Mouse (Mus musculus) intestine, embryonic 16.5 days (tissue): ENCODE data around the gene Radil. TPM values are rescaled to one million over a fixed set of nuclear protein-coding genes. Genes with fewer than 3 reads are reported as not detected.

Experiments used
- ATAC-seq: fragments of 200-750 bp; cut with Nextera tagmentation; 2 replicates; pipeline ENCODE4 v1.8.0; 2017; ENCODE audit warnings: moderate TSS enrichment, moderate library complexity
- H3K27ac ChIP-seq: fragments of 300-500 bp; sonication (generic); 2 replicates; pipeline ENCODE4 v1.5.1; 2014; ENCODE audit warnings: mild to moderate bottlenecking, low read length
- H3K27me3 ChIP-seq: fragments of 300-500 bp; sonication (generic); replicated peaks from 2 replicates; pipeline ENCODE4 v1.6.1; 2014; ENCODE audit warnings: low read length, control low read depth, mixed read lengths; ENCODE audit not compliant: control insufficient read depth, insufficient read depth
- H3K36me3 ChIP-seq: fragments of 300-500 bp; sonication (generic); 2 replicates; pipeline ENCODE4 v1.6.1; 2014; ENCODE audit warnings: low read length, control low read depth; ENCODE audit not compliant: control insufficient read depth, insufficient read depth
- H3K4me1 ChIP-seq: fragments of 300-500 bp; sonication (generic); 2 replicates; pipeline ENCODE4 v1.6.1; 2014; ENCODE audit warnings: low read length, control low read depth, mixed read lengths; ENCODE audit not compliant: control insufficient read depth, insufficient read depth
- H3K4me2 ChIP-seq: fragments of 300-500 bp; sonication (generic); 2 replicates; pipeline ENCODE4 v1.6.1; 2014; ENCODE audit warnings: low read depth, low read length, control low read depth
- H3K4me3 ChIP-seq: fragments of 300-500 bp; sonication (generic); 2 replicates; pipeline ENCODE4 v1.5.1; 2014; ENCODE audit warnings: mild to moderate bottlenecking, low read length
- H3K9ac ChIP-seq: fragments of 300-500 bp; sonication (generic); 2 replicates; pipeline ENCODE4 v1.6.1; 2014; ENCODE audit warnings: low read depth, low read length
- H3K9me3 ChIP-seq: fragments of 300-500 bp; sonication (generic); 2 replicates; pipeline ENCODE4 v1.6.1; 2016; ENCODE audit warnings: low read length, control low read depth; ENCODE audit not compliant: control insufficient read depth
- WGBS: fragments of 180-500 bp; shearing (Covaris S2); extraction: QIAGEN DNeasy Blood & Tissue Kit; methylation state at CpG from one replicate; pipeline ENCODE4 v1.1.7; 2014; 5-methylcytosine and 5-hydroxymethylcytosine counted together
- polyA plus RNA-seq: library from polyadenylated mRNA; unstranded; fragments of >200 nt; fragmentation: Nextera tagmentation; extraction: Ambion mirVana; gene quantifications from 2 replicates; pipeline ENCODE4 v1.2.1, GENCODE M21; 2015

The Radil gene
- polyA plus RNA-seq, 1 experiment from 2014 or later = 1.6 TPM

GRCm38 (mm10) chr5:142495321-142496096, 55.4 kb downstream of the Radil start:
- Histone ChIP-seq H3K4me1 (peaks cover 3% of the 10 kb centered on the region; the same call in 1 of the 2 replicates), H3K36me3 (no peaks in the 10 kb centered on the region), H3K9me3 (no peaks in the 10 kb centered on the region), H3K4me3 (no peak overlapping the region), H3K9ac (no peak overlapping the region), H3K27me3 (no peaks in the 10 kb centered on the region), H3K4me2 (no peak overlapping the region), H3K27ac (no peak overlapping the region)
- 60% methylated on average over 14 of the region's 14 CpGs for WGBS
- no peak for ATAC-seq

- Histone ChIP-seq H3K27me3 (no peaks in the 10 kb centered on the region), H3K4me3 (no peak overlapping the region), H3K36me3 (no peaks in the 10 kb centered on the region), H3K27ac (no peak overlapping the region), H3K9ac (no peak overlapping the region), H3K4me2 (no peak overlapping the region), H3K9me3 (no peaks in the 10 kb centered on the region), H3K4me1 (no peaks in the 10 kb centered on the region)
- no peak for ATAC-seq
- 78% methylated on average over 3 of the region's 3 CpGs for WGBS
Observed at GRCm38 (mm10) chr5:142493307-142493706, 57.6 kb downstream of the Radil start.

- 69% methylated on average over 9 of the region's 9 CpGs for WGBS
- no peaks in the 10 kb centered on the region for H3K36me3 ChIP-seq
- H3K9ac ChIP-seq = no peak overlapping the region
Observed at GRCm38 (mm10) chr5:142489955-142490707, 60.8 kb downstream of the Radil start.

GRCm38 (mm10) chr5:142486654-142487053, 64.2 kb downstream of the Radil start:
- Histone ChIP-seq H3K27me3 (no peaks in the 10 kb centered on the region), H3K4me2 (no peak overlapping the region), H3K4me3 (no peak overlapping the region), H3K4me1 (no peaks in the 10 kb centered on the region), H3K27ac (no peak overlapping the region), H3K36me3 (no peaks in the 10 kb centered on the region), H3K9ac (no peak overlapping the region), H3K9me3 (no peaks in the 10 kb centered on the region)
- no peak for ATAC-seq
- WGBS = 60% methylated on average over 9 of the region's 9 CpGs

More at GRCm38 (mm10) chr5:142489955-142490707, 60.8 kb downstream of the Radil start:
- no peak overlapping the region for H3K4me3 ChIP-seq
- H3K9me3 ChIP-seq = no peaks in the 10 kb centered on the region
- no peaks in the 10 kb centered on the region for H3K27me3 ChIP-seq
- H3K27ac ChIP-seq = no peak overlapping the region
- H3K4me1 ChIP-seq = no peaks in the 10 kb centered on the region
- ATAC-seq = no peak
- H3K4me2 ChIP-seq = no peak overlapping the region

- no peaks in the 10 kb centered on the region for H3K4me1 ChIP-seq
- no peak for ATAC-seq
- WGBS = 93% methylated on average over 5 of the region's 5 CpGs
Observed at GRCm38 (mm10) chr5:142483581-142483980, 67.3 kb downstream of the Radil start.

GRCm38 (mm10) chr5:142482512-142482911, 68.4 kb downstream of the Radil start:
- Histone ChIP-seq H3K9ac (no peak overlapping the region), H3K27me3 (no peaks in the 10 kb centered on the region), H3K4me1 (no peaks in the 10 kb centered on the region), H3K36me3 (no peaks in the 10 kb centered on the region), H3K9me3 (no peaks in the 10 kb centered on the region), H3K27ac (no peak overlapping the region), H3K4me2 (no peak overlapping the region), H3K4me3 (no peak overlapping the region)
- no peak for ATAC-seq
- WGBS = 63% methylated on average over 2 of the region's 2 CpGs

More at GRCm38 (mm10) chr5:142483581-142483980, 67.3 kb downstream of the Radil start:
- Histone ChIP-seq H3K9ac (no peak overlapping the region), H3K4me3 (no peak overlapping the region), H3K4me2 (no peak overlapping the region), H3K36me3 (no peaks in the 10 kb centered on the region), H3K27me3 (no peaks in the 10 kb centered on the region), H3K27ac (no peak overlapping the region), H3K9me3 (no peaks in the 10 kb centered on the region)

GRCm38 (mm10) chr5:142478829-142479435, 72.0 kb downstream of the Radil start:
- Histone ChIP-seq H3K9me3 (no peaks in the 10 kb centered on the region), H3K4me3 (0 out of 2 replicates have a peak overlapping the region, but pooled peaks have one; percentile 22), H3K36me3 (peaks cover 3% of the 10 kb centered on the region; the same call in 1 of the 2 replicates), H3K4me2 (peak overlapping the region; percentile 45), H3K9ac (no peak overlapping the region), H3K27ac (no peak overlapping the region), H3K27me3 (no peaks in the 10 kb centered on the region), H3K4me1 (no peaks in the 10 kb centered on the region)
- peak; percentile 61 for ATAC-seq
- WGBS = 27% methylated on average over 17 of the region's 17 CpGs

GRCm38 (mm10) chr5:142477866-142478615, 72.9 kb downstream of the Radil start:
- H3K27ac ChIP-seq = no peak overlapping the region
- no peaks in the 10 kb centered on the region for H3K4me1 ChIP-seq
- no peak overlapping the region for H3K4me3 ChIP-seq
- peak; percentile 17; the same call in 1 of the 2 replicates for ATAC-seq
- H3K9ac ChIP-seq = no peak overlapping the region
- 84% methylated on average over 5 of the region's 5 CpGs for WGBS
- no peaks in the 10 kb centered on the region for H3K27me3 ChIP-seq
- H3K9me3 ChIP-seq = no peaks in the 10 kb centered on the region
- peaks cover 3% of the 10 kb centered on the region; the same call in 1 of the 2 replicates for H3K36me3 ChIP-seq
- H3K4me2 ChIP-seq = no peak overlapping the region
